Mouse (Mus musculus): ENCODE measurements around the gene Strn3.

DNA sequence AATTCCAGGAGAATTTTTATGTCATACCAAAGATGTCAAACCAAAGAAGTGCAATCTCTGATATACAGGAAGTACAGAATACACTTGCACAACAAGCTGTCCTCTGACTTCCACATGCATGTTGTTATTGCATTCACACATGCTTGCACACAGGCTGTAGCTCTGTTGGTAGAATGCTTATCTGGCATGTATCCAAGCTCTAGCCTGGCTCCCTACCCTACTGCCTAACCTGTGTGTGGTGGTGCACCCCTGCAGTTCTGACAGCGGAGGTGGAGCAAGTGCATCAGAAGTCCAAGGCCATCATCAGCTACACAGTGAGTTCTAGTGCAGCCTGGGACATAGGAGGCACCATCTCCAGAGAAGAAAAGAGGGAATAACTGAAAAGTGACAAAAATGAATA lies 12.9 kb downstream of the Strn3 start:
- TF ChIP-seq POLR2A (IDR thresholded peaks at IDR 0.05; ENCODE audit: low read depth, low read length) (no peak), ELF1 (IDR thresholded peaks at IDR 0.05; ENCODE audit: low read depth, low read length) (no peak)

Measured in CH12.LX (cell line).